Mouse (Mus musculus) liver, embryonic 12.5 days (tissue): ENCODE measurements at regions not wholly inside any gene's neighbourhood (a gene's known extent, or its start where the extent isn't known, plus 50 kb on each side); places are given as distances from the start of the nearest gene placed in this dataset.
"Not testable (repeated sequence)": the region's sequence is repeated elsewhere in the genome, so short reads cannot be mapped to it uniquely, and the experiment has no call there.

Experiments
- ATAC-seq: fragments of 200-750 bp; cut with Nextera tagmentation; 2 replicates; pipeline ENCODE4 v1.8.0; 2017; ENCODE audit warnings: moderate number of reproducible peaks, mild to moderate bottlenecking, moderate library complexity
- H3K27ac ChIP-seq: fragments of 300-500 bp; sonication (generic); 2 replicates; pipeline ENCODE4 v1.5.1; 2016; ENCODE audit warnings: mild to moderate bottlenecking
- H3K27me3 ChIP-seq: fragments of 300-500 bp; sonication (generic); replicated peaks from 2 replicates; pipeline ENCODE4 v1.6.1; 2016; ENCODE audit warnings: mild to moderate bottlenecking, moderate library complexity
- H3K36me3 ChIP-seq: fragments of 300-500 bp; sonication (generic); 2 replicates; pipeline ENCODE4 v1.6.1; 2016; ENCODE audit warnings: mild to moderate bottlenecking, moderate library complexity
- H3K4me1 ChIP-seq: fragments of 300-500 bp; sonication (generic); 2 replicates; pipeline ENCODE4 v1.6.1; 2016
- H3K4me2 ChIP-seq: fragments of 300-500 bp; sonication (generic); 2 replicates; pipeline ENCODE4 v1.6.1; 2016; ENCODE audit warnings: mild to moderate bottlenecking, moderate library complexity
- H3K4me3 ChIP-seq: fragments of 300-500 bp; sonication (generic); 2 replicates; pipeline ENCODE4 v1.5.1; 2016; ENCODE audit warnings: mild to moderate bottlenecking, moderate library complexity
- H3K9ac ChIP-seq: fragments of 300-500 bp; sonication (generic); 2 replicates; pipeline ENCODE4 v1.6.1; 2016; ENCODE audit warnings: mild to moderate bottlenecking, moderate library complexity
- H3K9me3 ChIP-seq: fragments of 300-500 bp; sonication (generic); replicated peaks from 2 replicates; pipeline ENCODE4 v1.6.1; 2016; ENCODE audit warnings: mild to moderate bottlenecking, moderate library complexity
- WGBS: fragments of 180-500 bp; shearing (Covaris S2); methylation state at CpG from one replicate; pipeline ENCODE4 v1.1.7; 2016; ENCODE audit not compliant: insufficient replicate concordance; 5-methylcytosine and 5-hydroxymethylcytosine counted together

DNA sequence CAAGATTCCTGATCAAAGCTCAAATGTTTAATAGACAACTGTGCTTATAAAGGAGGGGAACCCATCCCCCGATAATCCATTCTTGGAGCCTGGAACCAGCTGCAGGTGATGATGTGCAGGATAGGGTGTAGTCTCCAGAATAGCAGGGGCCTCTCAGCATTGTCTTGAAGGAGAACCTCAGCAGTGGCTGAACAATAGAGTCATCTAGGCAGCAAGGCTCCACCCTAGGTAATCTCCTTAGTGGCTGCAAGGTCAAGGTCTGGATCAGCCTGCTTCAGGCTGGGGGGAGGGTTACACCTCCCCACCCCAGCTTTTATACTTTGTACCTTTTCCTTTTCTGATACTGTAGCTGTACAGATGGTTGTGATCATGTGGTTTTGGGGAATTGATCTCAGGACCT, 116.8 kb upstream of the Mettl4 start:
- 0 out of 2 replicates have a peak, but pooled peaks cover 11% of the 10 kb centered on the region for H3K4me1 ChIP-seq
- 94% methylated on average over 1 of the region's 1 CpGs for WGBS

DNA sequence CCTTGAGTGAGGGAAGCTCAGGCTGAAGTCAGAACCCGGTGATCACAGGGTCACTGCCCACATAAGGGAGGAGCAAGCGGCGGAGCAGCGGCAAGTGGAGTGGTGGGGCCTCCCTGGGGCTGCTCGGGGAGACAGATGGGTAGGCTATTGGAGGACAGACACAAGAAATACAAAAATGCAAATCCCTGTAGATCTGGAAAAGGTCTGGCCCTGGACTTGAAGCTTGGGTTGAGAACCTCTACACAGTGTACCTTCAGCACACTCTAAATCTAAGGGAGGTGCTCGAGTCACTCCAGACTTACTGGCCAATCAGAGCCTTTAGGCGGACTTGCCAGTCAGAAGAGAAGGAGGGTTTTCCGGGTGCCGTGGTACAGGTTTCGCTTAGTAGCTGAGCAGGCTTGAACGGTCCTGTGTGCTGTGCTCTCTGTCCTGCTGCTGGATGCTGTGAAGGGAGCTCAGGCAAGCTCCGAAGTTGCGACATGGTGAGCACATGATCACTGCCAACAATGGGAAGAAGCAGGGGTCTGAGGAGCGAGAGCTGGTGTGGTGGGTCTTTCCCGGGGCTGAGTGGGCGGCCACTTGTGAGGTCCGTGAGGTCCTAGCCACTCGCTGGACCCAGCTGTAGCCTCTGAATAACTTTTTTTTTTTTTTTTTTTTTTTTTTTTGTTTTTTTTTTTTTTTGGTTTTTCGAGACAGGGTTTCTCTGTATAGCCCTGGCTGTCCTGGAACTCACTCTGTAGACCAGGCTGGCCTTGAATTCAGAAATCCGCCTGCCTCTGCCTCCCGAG, 114.9 kb upstream of the Mettl4 start:
- ATAC-seq = peak; percentile 99
- H3K36me3 ChIP-seq, H3K9me3 ChIP-seq, H3K27me3 ChIP-seq: not testable (repeated sequence)
- Histone ChIP-seq H3K4me3 (peak overlapping the region; percentile 67), H3K4me1 (0 out of 2 replicates have a peak, but pooled peaks cover 11% of the 10 kb centered on the region), H3K9ac (peak overlapping the region; percentile 64), H3K4me2 (peak overlapping the region; percentile 71), H3K27ac (peak overlapping the region; percentile 66)
- 4% methylated on average over 20 of the region's 21 CpGs for WGBS

More for the DNA sequence above, 116.8 kb upstream of the Mettl4 start:
- H3K9me3 ChIP-seq = no peaks in the 10 kb centered on the region
- H3K4me3 ChIP-seq = no peak overlapping the region
- H3K27me3 ChIP-seq = no peaks in the 10 kb centered on the region
- no peaks in the 10 kb centered on the region for H3K36me3 ChIP-seq
- ATAC-seq = no peak
- H3K9ac ChIP-seq = no peak overlapping the region
- no peak overlapping the region for H3K27ac ChIP-seq
- no peak overlapping the region for H3K4me2 ChIP-seq

DNA sequence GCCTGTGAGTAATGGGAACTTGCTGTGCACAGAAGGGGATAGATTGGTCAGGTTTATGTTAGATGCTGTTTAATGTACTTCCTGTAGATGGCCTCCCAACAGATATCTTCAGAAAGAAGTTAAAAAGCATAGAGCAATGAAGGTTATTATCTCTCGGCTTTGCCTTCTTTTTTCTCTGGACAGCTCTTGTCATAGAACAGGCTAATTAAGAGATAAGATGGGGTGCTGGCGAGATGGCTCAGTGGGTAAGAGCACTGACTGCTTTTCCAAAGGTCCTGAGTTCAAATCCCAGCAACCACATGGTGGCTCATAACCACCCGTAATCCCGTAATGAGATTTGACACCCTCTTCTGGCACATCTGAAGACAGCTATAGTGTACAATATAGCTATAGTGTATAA, 104.9 kb upstream of the Mettl4 start:
- ATAC-seq, H3K4me1 ChIP-seq, H3K9me3 ChIP-seq, H3K27me3 ChIP-seq, H3K4me2 ChIP-seq, H3K4me3 ChIP-seq, H3K36me3 ChIP-seq, H3K9ac ChIP-seq, H3K27ac ChIP-seq: not testable (repeated sequence)
- 67% methylated on average over 4 of the region's 4 CpGs for WGBS

- ATAC-seq = peak; percentile 96
- H3K4me3 ChIP-seq = peak overlapping the region; percentile 67
- H3K4me2 ChIP-seq = peak overlapping the region; percentile 79
- no peaks in the 10 kb centered on the region for H3K27me3 ChIP-seq
- H3K27ac ChIP-seq = peak overlapping the region; percentile 76
- no peaks in the 10 kb centered on the region for H3K9me3 ChIP-seq
- peaks cover 13% of the 10 kb centered on the region for H3K4me1 ChIP-seq
- peaks cover 10% of the 10 kb centered on the region; the same call in 1 of the 2 replicates for H3K36me3 ChIP-seq
- under 1% methylated on average over 20 of the region's 20 CpGs for WGBS
- peak overlapping the region; percentile 74 for H3K9ac ChIP-seq
Observed at GRCm38 (mm10) chr17:94834446-94835117, 84.8 kb upstream of the Mettl4 start.

DNA sequence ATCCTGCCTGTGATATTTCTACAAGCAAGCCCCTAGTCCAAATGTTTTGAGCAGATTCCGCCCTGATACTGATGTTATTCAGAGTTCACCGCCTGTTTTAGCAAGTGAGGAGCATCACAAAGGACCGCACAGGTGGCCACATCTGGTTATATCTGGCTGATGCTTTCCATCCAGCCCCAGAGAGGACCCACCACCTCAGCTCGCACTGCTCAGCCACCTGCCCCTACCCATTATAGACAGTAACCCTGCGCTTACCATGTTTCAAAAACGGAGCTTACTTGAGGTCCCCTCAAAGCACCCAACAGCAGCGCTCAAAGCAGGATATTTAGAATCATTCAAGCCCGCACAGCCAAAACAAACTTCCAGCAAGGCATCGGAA, 84.2 kb upstream of the Mettl4 start:
- Histone ChIP-seq H3K4me3 (peak overlapping the region; percentile 67), H3K27ac (peak overlapping the region; percentile 76), H3K9ac (peak overlapping the region; percentile 74), H3K4me1 (peaks cover 13% of the 10 kb centered on the region), H3K4me2 (peak overlapping the region; percentile 79), H3K36me3 (peaks cover 14% of the 10 kb centered on the region; the same call in 1 of the 2 replicates)
- not testable (repeated sequence) for H3K27me3 ChIP-seq, H3K9me3 ChIP-seq, ATAC-seq
- 5% methylated on average over 9 of the region's 9 CpGs for WGBS

GRCm38 (mm10) chr17:94826415-94826814, 76.6 kb upstream of the Mettl4 start:
- ATAC-seq = not testable (repeated sequence)
- 64% methylated on average over 1 of the region's 1 CpGs for WGBS

DNA sequence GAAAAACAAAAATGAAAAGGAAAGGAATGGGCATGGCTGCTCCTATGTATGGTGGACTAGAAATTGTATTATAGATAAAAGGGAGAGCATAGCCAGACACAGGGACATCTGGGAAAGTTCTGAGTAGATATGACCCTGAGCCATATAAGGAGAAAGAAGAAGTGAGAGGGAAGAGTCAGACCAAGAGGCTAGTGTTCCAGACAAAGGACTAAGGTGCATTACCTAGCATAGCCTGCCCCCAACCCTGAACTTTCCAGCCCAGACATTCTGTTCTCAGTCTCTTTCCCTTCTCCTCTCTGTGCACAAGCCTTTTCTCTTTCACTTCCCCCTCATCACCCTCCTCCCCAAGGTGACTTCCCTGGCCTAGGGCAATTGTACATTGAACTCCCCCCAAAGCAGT, 58.9 kb upstream of the Mettl4 start:
- H3K27ac ChIP-seq = no peak overlapping the region
- H3K4me1 ChIP-seq = no peaks in the 10 kb centered on the region
- H3K9ac ChIP-seq = no peak overlapping the region
- no peak overlapping the region for H3K4me2 ChIP-seq
- 0 out of 2 replicates have a peak, but pooled peaks cover 2% of the 10 kb centered on the region for H3K9me3 ChIP-seq
- peaks cover 4% of the 10 kb centered on the region; the same call in 1 of the 2 replicates for H3K36me3 ChIP-seq
- H3K4me3 ChIP-seq = no peak overlapping the region
- ATAC-seq = no peak
- H3K27me3 ChIP-seq = no peaks in the 10 kb centered on the region

More at GRCm38 (mm10) chr17:94826415-94826814, 76.6 kb upstream of the Mettl4 start:
- Histone ChIP-seq H3K9me3 (peaks cover 14% of the 10 kb centered on the region; the same call in 1 of the 2 replicates), H3K36me3 (peaks cover 51% of the 10 kb centered on the region)
- H3K4me2 ChIP-seq, H3K27me3 ChIP-seq, H3K4me1 ChIP-seq, H3K27ac ChIP-seq, H3K9ac ChIP-seq, H3K4me3 ChIP-seq: not testable (repeated sequence)
